Mouse (Mus musculus): Measurements from ENCODE around the gene Rmnd5a. TPM values are rescaled to one million over a fixed set of nuclear protein-coding genes. Genes with fewer than 3 reads are reported as not detected.

Gene Rmnd5a
- total and polyA plus RNA-seq, 3 experiments: 23.4 to 40.6 (median 23.5) TPM

GRCm38 (mm10) chr6:71442130-71442529 is 1.7 kb upstream of the Rmnd5a start:
- Histone ChIP-seq H3K9ac (ENCODE audit: insufficient read depth, low read depth) (no peak overlapping the region), H3K27me3 (replicated peaks) (no peaks in the 10 kb centered on the region), H3K27ac (ENCODE audit: insufficient read depth, low read depth) (no peak overlapping the region), H3K4me1 (ENCODE audit: control insufficient read depth in 1 of 2, insufficient read depth in 2 of 2) (peaks cover 5 to 41% of the 10 kb centered on the region in 2 experiments; a peak in 3 of 4 replicates), H3K4me2 (ENCODE audit: insufficient read depth, low read depth, poor library complexity, severe bottlenecking) (0 out of 2 replicates have a peak overlapping the region, but pooled peaks have one; percentile 68), H3K9me3 (replicated peaks; ENCODE audit: low read length) (peaks cover 3% of the 10 kb centered on the region), H3K79me2 (replicated peaks; ENCODE audit: control insufficient read depth, extremely low read depth, insufficient read depth, poor library complexity, severe bottlenecking) (peaks cover 19% of the 10 kb centered on the region), H3K4me3 (replicated peaks in 1 of 3; ENCODE audit: low read depth in 2 of 3, low read length in 2 of 3, poor library complexity in 1 of 3) (no peak overlapping the region), H3K36me3 (replicated peaks in 1 of 2; ENCODE audit: control insufficient read depth in 1 of 2, insufficient read depth in 1 of 2, low read length in 1 of 2) (no peaks in the 10 kb centered on the region)
- in situ Hi-C loops (cut with MboI; ENCODE audit: low pct_ligation_motif_present, low pct_unique_long_range_greater_than_20kb, low sequenced_read_pairs): loop anchor here (25.0 kb wide), 1 partner anchor 370 kb away; no protein-coding TSS in a partner anchor
- peak; percentile 26 for TF ChIP-seq ZNF384 (IDR thresholded peaks at IDR 0.05; ENCODE audit: low read depth, low read length)
- no peak for TF ChIP-seq TBP (conservative IDR thresholded peaks at IDR 0.05; ENCODE audit: low read depth, low read length)
- dilution Hi-C loops (cut with MboI; ENCODE audit: extremely low pct_ligation_motif_present, extremely low pct_unique_long_range_greater_than_20kb, low sequenced_read_pairs): no loop called here
- no peak for DNase-seq (ENCODE audit: extremely low read depth)

GRCm38 (mm10) chr6:71441251-71441580 is 779 bp upstream of the Rmnd5a start:
- H3K9ac ChIP-seq (ENCODE audit: insufficient read depth, low read depth): peak overlapping the region; percentile 78
- H3K36me3 ChIP-seq (replicated peaks in 1 of 2; ENCODE audit: control insufficient read depth in 1 of 2, insufficient read depth in 1 of 2, low read length in 1 of 2): no peaks in the 10 kb centered on the region
- H3K4me2 ChIP-seq (ENCODE audit: insufficient read depth, low read depth, poor library complexity, severe bottlenecking): peak overlapping the region; percentile 68
- TF ChIP-seq MXI1 (IDR thresholded peaks at IDR 0.05; ENCODE audit: low read depth, low read length) (no peak), MYC (IDR thresholded peaks at IDR 0.05; ENCODE audit: low read depth, low read length) (0 out of 2 replicates have a peak, but pooled peaks have one; percentile 5), NRF1 (IDR thresholded peaks at IDR 0.05; ENCODE audit: low read depth, low read length) (no peak), SMC3 (IDR thresholded peaks at IDR 0.05; ENCODE audit: low read depth, low read length) (no peak), EP300 (IDR thresholded peaks at IDR 0.05; ENCODE audit: low read length) (no peak), USF1 (IDR thresholded peaks at IDR 0.05; ENCODE audit: low read depth, low read length) (no peak), ZC3H11A (IDR thresholded peaks at IDR 0.05; ENCODE audit: low read depth, low read length) (no peak), KAT2A (IDR thresholded peaks at IDR 0.05; ENCODE audit: insufficient replicate concordance, low read length) (no peak), MAX (IDR thresholded peaks at IDR 0.05; ENCODE audit: low read length) (no peak), UBTF (IDR thresholded peaks at IDR 0.05; ENCODE audit: low read depth, low read length) (0 out of 2 replicates have a peak, but pooled peaks have one; percentile 14), BHLHE40 (IDR thresholded peaks at IDR 0.05; ENCODE audit: low read depth, low read length) (no peak)
- dilution Hi-C loops (cut with MboI; ENCODE audit: extremely low pct_ligation_motif_present, extremely low pct_unique_long_range_greater_than_20kb, low sequenced_read_pairs) (no loop called here), in situ Hi-C loops (cut with MboI; ENCODE audit: low pct_ligation_motif_present, low pct_unique_long_range_greater_than_20kb, low sequenced_read_pairs) (loop anchor here (25.0 kb wide), 1 partner anchor 371 kb away; no protein-coding TSS in a partner anchor)
- no peak for DNase-seq (ENCODE audit: extremely low read depth)
- H3K9me3 ChIP-seq (replicated peaks; ENCODE audit: low read length): peaks cover 3% of the 10 kb centered on the region
- H3K4me3 ChIP-seq (replicated peaks in 1 of 3; ENCODE audit: low read depth in 2 of 3, low read length in 2 of 3, poor library complexity in 1 of 3): peak overlapping the region; percentile 55 to 95 (median 72)
- H3K79me2 ChIP-seq (replicated peaks; ENCODE audit: control insufficient read depth, extremely low read depth, insufficient read depth, poor library complexity, severe bottlenecking): peaks cover 27% of the 10 kb centered on the region
- H3K27ac ChIP-seq (ENCODE audit: insufficient read depth, low read depth): peak overlapping the region; percentile 49
- peaks cover 2 to 34% of the 10 kb centered on the region in 2 experiments; a peak in 3 of 4 replicates for H3K4me1 ChIP-seq (ENCODE audit: control insufficient read depth in 1 of 2, insufficient read depth in 2 of 2)
- no peaks in the 10 kb centered on the region for H3K27me3 ChIP-seq (replicated peaks)

- in situ Hi-C loops (cut with MboI; ENCODE audit: low pct_ligation_motif_present, low pct_unique_long_range_greater_than_20kb, low sequenced_read_pairs): loop anchor here (25.0 kb wide), 1 partner anchor 372 kb away; no protein-coding TSS in a partner anchor
- dilution Hi-C loops (cut with MboI; ENCODE audit: extremely low pct_ligation_motif_present, extremely low pct_unique_long_range_greater_than_20kb, low sequenced_read_pairs): no loop called here
- H3K4me3 ChIP-seq (replicated peaks in 1 of 3; ENCODE audit: low read depth in 2 of 3, low read length in 2 of 3, poor library complexity in 1 of 3): peak overlapping the region; percentile 72 to 98 (median 95)
- H3K27me3 ChIP-seq (replicated peaks): no peaks in the 10 kb centered on the region
- no peak overlapping the region for H3K4me2 ChIP-seq (ENCODE audit: insufficient read depth, low read depth, poor library complexity, severe bottlenecking)
- H3K9me3 ChIP-seq (replicated peaks; ENCODE audit: low read length): peaks cover 3% of the 10 kb centered on the region
- peak overlapping the region; percentile 62 for H3K27ac ChIP-seq (ENCODE audit: insufficient read depth, low read depth)
- no peak for DNase-seq (ENCODE audit: extremely low read depth)
- H3K79me2 ChIP-seq (replicated peaks; ENCODE audit: control insufficient read depth, extremely low read depth, insufficient read depth, poor library complexity, severe bottlenecking): peaks cover 28% of the 10 kb centered on the region
- H3K9ac ChIP-seq (ENCODE audit: insufficient read depth, low read depth): peak overlapping the region; percentile 94
- TF ChIP-seq POLR2AphosphoS2 (IDR thresholded peaks at IDR 0.05; ENCODE audit: low read depth, low read length) (no peak), SIN3A (IDR thresholded peaks at IDR 0.05; ENCODE audit: low read length) (no peak), IRF4 (IDR thresholded peaks at IDR 0.05; ENCODE audit: low read depth, low read length) (no peak)
- H3K4me1 ChIP-seq (ENCODE audit: control insufficient read depth in 1 of 2, insufficient read depth in 2 of 2): peaks cover 2 to 26% of the 10 kb centered on the region in 2 experiments; a peak in 3 of 4 replicates
- no peaks in the 10 kb centered on the region for H3K36me3 ChIP-seq (replicated peaks in 1 of 2; ENCODE audit: control insufficient read depth in 1 of 2, insufficient read depth in 1 of 2, low read length in 1 of 2)
These were observed 283 bp downstream of the Rmnd5a start for GRCm38 (mm10) chr6:71440217-71440491.
